ENCODE assay signal across 13 mouse cellular contexts in genomic region chr14:32600110-32600509, GRCm38 (mm10). TPM values are rescaled to one million over a fixed set of nuclear protein-coding genes. Genes with fewer than 3 reads are reported as not detected.
DNase-seq lines count a peak whose midpoint lies in the region; ATAC-seq and TF ChIP-seq lines count a peak whose summit lies in the region.
"Had no signal": no experiment of that assay in that cellular context is flagged by ENCODE, and none has a peak within 500 bp of the region (broad histone marks: within the 10 kb centered on the region; RNA-seq: fewer than 3 reads in every experiment).

No protein-coding gene starts in this region.

- no peak for TF ChIP-seq CTCF in brain, embryonic 14.5 days (IDR thresholded peaks at IDR 0.05; ENCODE audit: borderline replicate concordance, extremely low read depth, insufficient read depth, insufficient read length)

- peaks cover 93% of the 10 kb centered on the region for H3K27me3 ChIP-seq in forebrain, embryonic 10.5 days (ENCODE audit: poor library complexity, severe bottlenecking)
- H3K27me3 ChIP-seq in forebrain, embryonic 16.5 days (replicated peaks; ENCODE audit: control insufficient read depth, insufficient read depth, low read length): peaks cover 66% of the 10 kb centered on the region
- H3K27me3 ChIP-seq in hindbrain, embryonic 11.5 days (ENCODE audit: control insufficient read depth, insufficient read depth, low read length): peaks cover 62% of the 10 kb centered on the region
- H3K27me3 ChIP-seq in midbrain, embryonic 14.5 days (ENCODE audit: control insufficient read depth, insufficient read depth, low read length): peaks cover 64% of the 10 kb centered on the region

- H3K4me1 ChIP-seq in forebrain, embryonic 10.5 days: peaks cover 37% of the 10 kb centered on the region
- H3K4me1 ChIP-seq in forebrain, embryonic 16.5 days (replicated peaks; ENCODE audit: control insufficient read depth, insufficient read depth, low read length): peaks cover 26% of the 10 kb centered on the region
- H3K4me1 ChIP-seq in hindbrain, embryonic 11.5 days (replicated peaks; ENCODE audit: control insufficient read depth, insufficient read depth, low read length): peaks cover 7% of the 10 kb centered on the region; the same call in 1 of the 2 replicates
- peaks cover 30% of the 10 kb centered on the region for H3K4me1 ChIP-seq in midbrain, embryonic 14.5 days (ENCODE audit: control insufficient read depth, insufficient read depth, low read length)

- TF ChIP-seq POLR2A in brain, embryonic 14.5 days (IDR thresholded peaks at IDR 0.05; ENCODE audit: borderline replicate concordance, extremely low read depth, insufficient read depth, insufficient read length, poor library complexity, severe bottlenecking): no peak

- H3K4me3 ChIP-seq in forebrain, embryonic 10.5 days: peak overlapping the region; percentile 49; the same call in 1 of the 2 replicates
- no peak overlapping the region for H3K4me3 ChIP-seq in forebrain, embryonic 16.5 days (replicated peaks; ENCODE audit: low read length)
- peak overlapping the region; percentile 32 for H3K4me3 ChIP-seq in hindbrain, embryonic 11.5 days (ENCODE audit: low read depth, low read length)
- peak overlapping the region; percentile 34 for H3K4me3 ChIP-seq in midbrain, embryonic 14.5 days (replicated peaks; ENCODE audit: low read depth, low read length)
- H3K4me3 ChIP-seq: liver, embryonic 15.5 days had no signal

- H3K4me2 ChIP-seq in forebrain, embryonic 16.5 days (ENCODE audit: low read length): no peak overlapping the region
- peak overlapping the region; percentile 63 for H3K4me2 ChIP-seq in hindbrain, embryonic 11.5 days (replicated peaks; ENCODE audit: low read depth, low read length)
- H3K4me2 ChIP-seq in midbrain, embryonic 14.5 days (ENCODE audit: low read length): peak overlapping the region; percentile 68
- H3K4me2 ChIP-seq: liver, embryonic 15.5 days had no signal

- H3K36me3 ChIP-seq in forebrain, embryonic 10.5 days (replicated peaks): no peaks in the 10 kb centered on the region
- no peaks in the 10 kb centered on the region for H3K36me3 ChIP-seq in forebrain, embryonic 16.5 days (ENCODE audit: control insufficient read depth, insufficient read depth)
- H3K36me3 ChIP-seq in hindbrain, embryonic 11.5 days (ENCODE audit: control insufficient read depth, insufficient read depth, low read length): no peaks in the 10 kb centered on the region
- H3K36me3 ChIP-seq in midbrain, embryonic 14.5 days (ENCODE audit: control insufficient read depth, insufficient read depth, low read length): no peaks in the 10 kb centered on the region
- H3K36me3 ChIP-seq: liver, embryonic 15.5 days had no signal

- whole genome bisulfite sequencing in forebrain, embryonic 10.5 days: 3% methylated on average over 16 of the region's 16 CpGs
- 2% methylated on average over 15 of the region's 16 CpGs for WGBS in forebrain, embryonic 16.5 days
- under 1% methylated on average over 16 of the region's 16 CpGs for WGBS in hindbrain, embryonic 11.5 days
- 3% methylated on average over 16 of the region's 16 CpGs for WGBS in midbrain, embryonic 14.5 days

- no peaks in the 10 kb centered on the region for H3K9me3 ChIP-seq in forebrain, embryonic 10.5 days
- H3K9me3 ChIP-seq in forebrain, embryonic 16.5 days (ENCODE audit: control insufficient read depth, low read length): no peaks in the 10 kb centered on the region
- no peaks in the 10 kb centered on the region for H3K9me3 ChIP-seq in hindbrain, embryonic 11.5 days (ENCODE audit: control insufficient read depth, low read length)
- H3K9me3 ChIP-seq in midbrain, embryonic 14.5 days (ENCODE audit: control insufficient read depth, low read length): no peaks in the 10 kb centered on the region
- H3K9me3 ChIP-seq: liver, embryonic 15.5 days had no signal

- DNase-seq in forebrain, embryonic 10.5 days (ENCODE audit: extremely low spot score, low spot score): no peak
- peak; percentile 7 for DNase-seq in brain, embryonic 14.5 days (ENCODE audit: low read depth)
- DNase-seq in hindbrain, embryonic 11.5 days (ENCODE audit: low spot score): peak; percentile 57
- DNase-seq in midbrain, embryonic 14.5 days: peak; percentile 44
- DNase-seq in MN1 (ENCODE audit: low spot score): no peak
- DNase-seq in urinary bladder, adult 18-20 months (ENCODE audit: low spot score in 2 of 2): no peak
- no peak for DNase-seq in spleen, adult 18-20 months
- DNase-seq: adrenal gland, adult 8-10 months; kidney, adult 9 months; thymus, adult 18-20 months had no signal

- H3K9ac ChIP-seq in forebrain, embryonic 16.5 days (replicated peaks; ENCODE audit: low read depth, low read length): no peak overlapping the region
- peak overlapping the region; percentile 29; the same call in 1 of the 2 replicates for H3K9ac ChIP-seq in hindbrain, embryonic 11.5 days (ENCODE audit: low read depth, low read length)
- H3K9ac ChIP-seq in midbrain, embryonic 14.5 days (replicated peaks; ENCODE audit: low read length): peak overlapping the region; percentile 20; the same call in 1 of the 2 replicates
- H3K9ac ChIP-seq: liver, embryonic 15.5 days had no signal

- ATAC-seq in forebrain, embryonic 16.5 days: no peak
- ATAC-seq in hindbrain, embryonic 11.5 days (ENCODE audit: low FRiP score): peak; percentile 51
- ATAC-seq in midbrain, embryonic 14.5 days (ENCODE audit: low FRiP score, low TSS enrichment): peak; percentile 24; the same call in 1 of the 2 replicates

- H3K27ac ChIP-seq in forebrain, embryonic 10.5 days: no peak overlapping the region
- H3K27ac ChIP-seq in forebrain, embryonic 16.5 days (ENCODE audit: low read length): no peak overlapping the region
- peak overlapping the region; percentile 17; the same call in 1 of the 2 replicates for H3K27ac ChIP-seq in hindbrain, embryonic 11.5 days (ENCODE audit: low read depth, low read length)
- H3K27ac ChIP-seq in midbrain, embryonic 14.5 days (replicated peaks; ENCODE audit: low read depth, low read length): no peak overlapping the region
- H3K27ac ChIP-seq: left cerebral cortex, adult 2 months; liver, embryonic 15.5 days had no signal

RNA-seq across cellular contexts. Expression of gene Prrxl1, which starts 0.9 kb away (rescaled TPM):
- 0.22 TPM in 1 of 2 replicates, not detected in the other for polyA plus RNA-seq in forebrain, embryonic 10.5 days (2016; fragmentation: Nextera tagmentation; extraction: Ambion mirVana)
- not detected in 2 replicates for polyA plus RNA-seq in forebrain, embryonic 16.5 days (2015; fragmentation: Nextera tagmentation; extraction: Ambion mirVana)
- polyA plus RNA-seq in brain, embryonic 14.5 days (2012; rRNA removed): 1.3 and 7.0 TPM in 2 replicates
- polyA plus RNA-seq in hindbrain, embryonic 11.5 days (2014; fragmentation: Nextera tagmentation; extraction: Ambion mirVana): 13.2 and 18.2 TPM in 2 replicates
- polyA plus RNA-seq in midbrain, embryonic 14.5 days (2014; fragmentation: Nextera tagmentation; extraction: Ambion mirVana): 3.2 and 4.9 TPM in 2 replicates

Comparison
In these comparisons a context has a peak if more than half of its experiments do, and no peak if none do; other contexts are left out.
1. DNase-seq: peak in brain, embryonic 14.5 days (single experiment), hindbrain, embryonic 11.5 days (single experiment) and midbrain, embryonic 14.5 days (single experiment); none in forebrain, embryonic 10.5 days (single experiment), MN1 (single experiment), urinary bladder, adult 18-20 months (0 of 2) and spleen, adult 18-20 months (0 of 2).